Mouse (Mus musculus): ENCODE data around the gene Stpg2. TPM values are rescaled to one million over a fixed set of nuclear protein-coding genes. Genes with fewer than 3 reads are reported as not detected.
"Not testable (repeated sequence)": the region's sequence is repeated elsewhere in the genome, so short reads cannot be mapped to it uniquely, and the experiment has no call there.

Stpg2 gene
- polyA plus RNA-seq, 1 experiment, result not detected

GRCm38 (mm10) chr3:139663712-139664245, 458.3 kb downstream of the Stpg2 start:
- no peak overlapping the region for H3K27ac ChIP-seq (ENCODE audit: insufficient read depth, low read length)
- TF ChIP-seq CTCF (IDR thresholded peaks at IDR 0.05; ENCODE audit: low read depth, low read length), result no peak
- no peak for TF ChIP-seq POLR2A (IDR thresholded peaks at IDR 0.05; ENCODE audit: insufficient read depth, low read length)
- TF ChIP-seq EP300 (IDR thresholded peaks at IDR 0.05; ENCODE audit: insufficient read depth, low read depth, low read length), result no peak
- H3K9me3 ChIP-seq (replicated peaks; ENCODE audit: control insufficient read depth, insufficient read depth, low read length, poor library complexity, severe bottlenecking), result no peaks in the 10 kb centered on the region
- H3K27me3 ChIP-seq (ENCODE audit: control insufficient read depth, insufficient read depth, low read length, poor library complexity, severe bottlenecking), result no peaks in the 10 kb centered on the region
- no peak overlapping the region for H3K4me3 ChIP-seq (ENCODE audit: low read depth, low read length)
- H3K9ac ChIP-seq (ENCODE audit: low read depth, poor library complexity, severe bottlenecking), result no peak overlapping the region
- no peaks in the 10 kb centered on the region for H3K36me3 ChIP-seq (ENCODE audit: control insufficient read depth, insufficient read depth, low read length, poor library complexity, severe bottlenecking)
- H3K4me1 ChIP-seq (ENCODE audit: control insufficient read depth, insufficient read depth, low read length), result no peaks in the 10 kb centered on the region

GRCm38 (mm10) chr3:139665047-139665446, 459.6 kb downstream of the Stpg2 start:
- H3K27me3 ChIP-seq (ENCODE audit: control insufficient read depth, insufficient read depth, low read length, poor library complexity, severe bottlenecking), result no peaks in the 10 kb centered on the region
- H3K27ac ChIP-seq (ENCODE audit: insufficient read depth, low read length), result no peak overlapping the region

GRCm38 (mm10) chr3:139676192-139676591, 470.7 kb downstream of the Stpg2 start:
- Histone ChIP-seq H3K4me3 (ENCODE audit: low read depth, low read length) (no peak overlapping the region), H3K4me1 (ENCODE audit: control insufficient read depth, insufficient read depth, low read length) (no peaks in the 10 kb centered on the region), H3K27me3 (ENCODE audit: control insufficient read depth, insufficient read depth, low read length, poor library complexity, severe bottlenecking) (no peaks in the 10 kb centered on the region), H3K9me3 (replicated peaks; ENCODE audit: control insufficient read depth, insufficient read depth, low read length, poor library complexity, severe bottlenecking) (no peaks in the 10 kb centered on the region), H3K27ac (ENCODE audit: insufficient read depth, low read length) (no peak overlapping the region), H3K9ac (ENCODE audit: low read depth, poor library complexity, severe bottlenecking) (no peak overlapping the region), H3K36me3 (ENCODE audit: control insufficient read depth, insufficient read depth, low read length, poor library complexity, severe bottlenecking) (no peaks in the 10 kb centered on the region)
- TF ChIP-seq CTCF (IDR thresholded peaks at IDR 0.05; ENCODE audit: low read depth, low read length) (no peak), POLR2A (IDR thresholded peaks at IDR 0.05; ENCODE audit: insufficient read depth, low read length) (no peak), EP300 (IDR thresholded peaks at IDR 0.05; ENCODE audit: insufficient read depth, low read depth, low read length) (no peak)

More at GRCm38 (mm10) chr3:139665047-139665446, 459.6 kb downstream of the Stpg2 start:
- Histone ChIP-seq H3K36me3 (ENCODE audit: control insufficient read depth, insufficient read depth, low read length, poor library complexity, severe bottlenecking) (no peaks in the 10 kb centered on the region), H3K4me3 (ENCODE audit: low read depth, low read length) (no peak overlapping the region), H3K9me3 (replicated peaks; ENCODE audit: control insufficient read depth, insufficient read depth, low read length, poor library complexity, severe bottlenecking) (no peaks in the 10 kb centered on the region), H3K4me1 (ENCODE audit: control insufficient read depth, insufficient read depth, low read length) (no peaks in the 10 kb centered on the region), H3K9ac (ENCODE audit: low read depth, poor library complexity, severe bottlenecking) (no peak overlapping the region)
- no peak for TF ChIP-seq CTCF (IDR thresholded peaks at IDR 0.05; ENCODE audit: low read depth, low read length)
- no peak for TF ChIP-seq POLR2A (IDR thresholded peaks at IDR 0.05; ENCODE audit: insufficient read depth, low read length)
- TF ChIP-seq EP300 (IDR thresholded peaks at IDR 0.05; ENCODE audit: insufficient read depth, low read depth, low read length), result no peak

- Histone ChIP-seq H3K27me3 (ENCODE audit: control insufficient read depth, insufficient read depth, low read length, poor library complexity, severe bottlenecking) (no peaks in the 10 kb centered on the region), H3K4me3 (ENCODE audit: low read depth, low read length) (no peak overlapping the region), H3K4me1 (ENCODE audit: control insufficient read depth, insufficient read depth, low read length) (no peaks in the 10 kb centered on the region), H3K27ac (ENCODE audit: insufficient read depth, low read length) (no peak overlapping the region), H3K36me3 (ENCODE audit: control insufficient read depth, insufficient read depth, low read length, poor library complexity, severe bottlenecking) (no peaks in the 10 kb centered on the region), H3K9ac (ENCODE audit: low read depth, poor library complexity, severe bottlenecking) (no peak overlapping the region), H3K9me3 (replicated peaks; ENCODE audit: control insufficient read depth, insufficient read depth, low read length, poor library complexity, severe bottlenecking) (no peaks in the 10 kb centered on the region)
- no peak for TF ChIP-seq POLR2A (IDR thresholded peaks at IDR 0.05; ENCODE audit: insufficient read depth, low read length)
- no peak for TF ChIP-seq CTCF (IDR thresholded peaks at IDR 0.05; ENCODE audit: low read depth, low read length)
- no peak for TF ChIP-seq EP300 (IDR thresholded peaks at IDR 0.05; ENCODE audit: insufficient read depth, low read depth, low read length)
These were observed 471.2 kb downstream of the Stpg2 start for GRCm38 (mm10) chr3:139676723-139677122.

GRCm38 (mm10) chr3:139704238-139704637, 498.7 kb downstream of the Stpg2 start:
- H3K9me3 ChIP-seq (replicated peaks; ENCODE audit: control insufficient read depth, insufficient read depth, low read length, poor library complexity, severe bottlenecking); H3K27ac ChIP-seq (ENCODE audit: insufficient read depth, low read length); H3K4me3 ChIP-seq (ENCODE audit: low read depth, low read length); H3K9ac ChIP-seq (ENCODE audit: low read depth, poor library complexity, severe bottlenecking); H3K36me3 ChIP-seq (ENCODE audit: control insufficient read depth, insufficient read depth, low read length, poor library complexity, severe bottlenecking); H3K27me3 ChIP-seq (ENCODE audit: control insufficient read depth, insufficient read depth, low read length, poor library complexity, severe bottlenecking); H3K4me1 ChIP-seq (ENCODE audit: control insufficient read depth, insufficient read depth, low read length): not testable (repeated sequence)

- H3K4me1 ChIP-seq (ENCODE audit: control insufficient read depth, insufficient read depth, low read length), result not testable (repeated sequence)
These were observed 501.9 kb downstream of the Stpg2 start for GRCm38 (mm10) chr3:139707396-139707795.

More at GRCm38 (mm10) chr3:139707396-139707795, 501.9 kb downstream of the Stpg2 start:
- H3K9ac ChIP-seq (ENCODE audit: low read depth, poor library complexity, severe bottlenecking); H3K4me3 ChIP-seq (ENCODE audit: low read depth, low read length); H3K9me3 ChIP-seq (replicated peaks; ENCODE audit: control insufficient read depth, insufficient read depth, low read length, poor library complexity, severe bottlenecking); H3K27me3 ChIP-seq (ENCODE audit: control insufficient read depth, insufficient read depth, low read length, poor library complexity, severe bottlenecking); H3K36me3 ChIP-seq (ENCODE audit: control insufficient read depth, insufficient read depth, low read length, poor library complexity, severe bottlenecking); H3K27ac ChIP-seq (ENCODE audit: insufficient read depth, low read length): not testable (repeated sequence)

Data from ES-Bruce4 (cell line).